9 mouse cellular contexts compared by ENCODE assay signal in the genomic region with DNA sequence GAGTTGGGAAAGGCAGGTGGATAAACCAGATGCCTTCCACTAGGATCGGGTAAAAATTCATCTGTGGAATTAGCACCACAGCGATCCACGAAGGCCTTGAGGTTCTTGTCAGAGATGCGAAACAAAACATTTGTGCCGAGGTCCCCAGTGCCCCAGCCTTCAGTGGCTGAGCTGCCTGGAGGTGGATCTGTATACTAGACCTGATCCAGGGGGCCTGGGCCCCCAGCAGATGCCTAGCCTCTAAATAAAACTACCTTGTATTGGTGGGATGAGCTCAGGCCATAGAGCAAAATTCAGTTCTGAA.
A peak's percentile ranks its signal among the peaks of the same experiment; 100 is the strongest.
DNase-seq lines count a peak whose midpoint lies in the region; ATAC-seq and TF ChIP-seq lines count a peak whose summit lies in the region.
"Had no signal": no experiment of that assay in that cellular context is flagged by ENCODE, and none has a peak within 500 bp of the region (broad histone marks: within the 10 kb centered on the region; RNA-seq: fewer than 3 reads in every experiment).

No protein-coding gene starts in this region.

- no peaks in the 10 kb centered on the region for H3K9me3 ChIP-seq in ES-Bruce4 (replicated peaks; ENCODE audit: control insufficient read depth, insufficient read depth, low read length, poor library complexity, severe bottlenecking)
- H3K9me3 ChIP-seq in forebrain, postnatal 0 days (ENCODE audit: low read length): no peaks in the 10 kb centered on the region
- no peaks in the 10 kb centered on the region for H3K9me3 ChIP-seq in midbrain, embryonic 11.5 days (ENCODE audit: control insufficient read depth, low read length)

- peaks cover 7% of the 10 kb centered on the region for H3K4me1 ChIP-seq in ES-Bruce4 (ENCODE audit: control insufficient read depth, insufficient read depth, low read length)
- H3K4me1 ChIP-seq in forebrain, postnatal 0 days (ENCODE audit: insufficient read depth): no peaks in the 10 kb centered on the region
- H3K4me1 ChIP-seq in midbrain, embryonic 11.5 days (ENCODE audit: control insufficient read depth, insufficient read depth, low read length): peaks cover 88% of the 10 kb centered on the region

- peak overlapping the region; percentile 76; the same call in 1 of the 2 replicates for H3K9ac ChIP-seq in ES-Bruce4 (ENCODE audit: low read depth, poor library complexity, severe bottlenecking)
- peak overlapping the region; percentile 31; the same call in 1 of the 2 replicates for H3K9ac ChIP-seq in forebrain, postnatal 0 days
- H3K9ac ChIP-seq in midbrain, embryonic 11.5 days (ENCODE audit: low read length): peak overlapping the region; percentile 47
- H3K9ac ChIP-seq: liver, postnatal 0 days had no signal

- no peaks in the 10 kb centered on the region for H3K36me3 ChIP-seq in ES-Bruce4 (ENCODE audit: control insufficient read depth, insufficient read depth, low read length, poor library complexity, severe bottlenecking)
- H3K36me3 ChIP-seq in forebrain, postnatal 0 days (ENCODE audit: insufficient read depth): no peaks in the 10 kb centered on the region
- H3K36me3 ChIP-seq in midbrain, embryonic 11.5 days (ENCODE audit: control insufficient read depth, insufficient read depth, low read length): no peaks in the 10 kb centered on the region

- no peak for ATAC-seq in forebrain, postnatal 0 days
- no peak for ATAC-seq in midbrain, embryonic 11.5 days (ENCODE audit: low FRiP score)
- ATAC-seq: liver, postnatal 0 days had no signal

- TF ChIP-seq POLR2A in ES-Bruce4 (IDR thresholded peaks at IDR 0.05; ENCODE audit: insufficient read depth, low read length): no peak

- no peak overlapping the region for H3K27ac ChIP-seq in ES-Bruce4 (ENCODE audit: insufficient read depth, low read length)
- no peak overlapping the region for H3K27ac ChIP-seq in forebrain, postnatal 0 days (ENCODE audit: low read depth, low read length)
- H3K27ac ChIP-seq in midbrain, embryonic 11.5 days (ENCODE audit: low read depth, low read length): 0 out of 2 replicates have a peak overlapping the region, but pooled peaks have one; percentile 6

- no peak for TF ChIP-seq EP300 in ES-Bruce4 (IDR thresholded peaks at IDR 0.05; ENCODE audit: insufficient read depth, low read depth, low read length)

- no peak for TF ChIP-seq CTCF in ES-Bruce4 (IDR thresholded peaks at IDR 0.05; ENCODE audit: low read depth, low read length)
- no peak for TF ChIP-seq CTCF in forebrain, postnatal 0 days (IDR thresholded peaks at IDR 0.05; ENCODE audit: low read depth)

- WGBS in forebrain, postnatal 0 days: 51% methylated on average over 5 of the region's 5 CpGs
- WGBS in midbrain, embryonic 11.5 days: 14% methylated on average over 5 of the region's 5 CpGs

- H3K4me3 ChIP-seq in ES-Bruce4 (ENCODE audit: low read depth, low read length): no peak overlapping the region
- H3K4me3 ChIP-seq in forebrain, postnatal 0 days (ENCODE audit: low read depth, low read length): no peak overlapping the region
- H3K4me3 ChIP-seq in midbrain, embryonic 11.5 days (ENCODE audit: low read depth, low read length): no peak overlapping the region

- H3K4me2 ChIP-seq in forebrain, postnatal 0 days (ENCODE audit: low read depth): peak overlapping the region; percentile 26; the same call in 1 of the 2 replicates
- peak overlapping the region; percentile 93; the same call in 1 of the 2 replicates for H3K4me2 ChIP-seq in midbrain, embryonic 11.5 days

- H3K27me3 ChIP-seq in ES-Bruce4 (ENCODE audit: control insufficient read depth, insufficient read depth, low read length, poor library complexity, severe bottlenecking): peaks cover 3% of the 10 kb centered on the region
- H3K27me3 ChIP-seq in forebrain, postnatal 0 days (ENCODE audit: insufficient read depth, low read length): 0 out of 2 replicates have a peak, but pooled peaks cover 3% of the 10 kb centered on the region
- H3K27me3 ChIP-seq in midbrain, embryonic 11.5 days (ENCODE audit: control insufficient read depth, insufficient read depth, low read length): no peaks in the 10 kb centered on the region

- DNase-seq in heart, adult 11 months: peak; percentile 90
- DNase-seq in heart, adult 18-20 months: no peak
- DNase-seq in forebrain, postnatal 0 days: no peak
- DNase-seq in midbrain, embryonic 11.5 days (ENCODE audit: low spot score, missing footprints): no peak
- no peak for DNase-seq in cerebellum, adult 8-10 months
- DNase-seq in right cerebral cortex, postnatal 10 days (ENCODE audit: low spot score in 2 of 2): no peak
- DNase-seq in kidney, postnatal 14 days: no peak
- DNase-seq: liver, postnatal 0 days had no signal
